Mouse (Mus musculus) midbrain, embryonic 11.5 days (tissue): ENCODE measurements around the gene Gas6. TPM values are rescaled to one million over a fixed set of nuclear protein-coding genes. Genes with fewer than 3 reads are reported as not detected.

Source experiments
- ATAC-seq: fragments of 200-750 bp; cut with Nextera tagmentation; 2 replicates; pipeline ENCODE4 v1.8.0; 2017; ENCODE audit warnings: moderate TSS enrichment, moderate library complexity; ENCODE audit not compliant: low FRiP score
- DNase-seq: peaks from one replicate; pipeline ENCODE4 v3.0.0; 2015; ENCODE audit warnings: low spot score; ENCODE audit errors: missing footprints
- H3K27ac ChIP-seq: fragments of 300-500 bp; sonication (generic); 2 replicates; pipeline ENCODE4 v1.5.1; 2014; ENCODE audit warnings: low read depth, low read length
- H3K27me3 ChIP-seq: fragments of 300-500 bp; sonication (generic); 2 replicates; pipeline ENCODE4 v1.6.1; 2014; ENCODE audit warnings: mild to moderate bottlenecking, low read length, moderate library complexity, mixed read lengths; ENCODE audit not compliant: control insufficient read depth, insufficient read depth
- H3K36me3 ChIP-seq: fragments of 300-500 bp; sonication (generic); 2 replicates; pipeline ENCODE4 v1.6.1; 2014; ENCODE audit warnings: mild to moderate bottlenecking, low read length, moderate library complexity, mixed read lengths; ENCODE audit not compliant: control insufficient read depth, insufficient read depth
- H3K4me1 ChIP-seq: fragments of 300-500 bp; sonication (generic); 2 replicates; pipeline ENCODE4 v1.6.1; 2014; ENCODE audit warnings: low read length; ENCODE audit not compliant: control insufficient read depth, insufficient read depth
- H3K4me2 ChIP-seq: fragments of 300-500 bp; sonication (generic); 2 replicates; pipeline ENCODE4 v1.6.1; 2014; ENCODE audit warnings: mild to moderate bottlenecking, moderate library complexity
- H3K4me3 ChIP-seq: fragments of 300-500 bp; sonication (generic); 2 replicates; pipeline ENCODE4 v1.5.1; 2014; ENCODE audit warnings: low read depth, low read length
- H3K9ac ChIP-seq: fragments of 300-500 bp; sonication (generic); 2 replicates; pipeline ENCODE4 v1.6.1; 2014; ENCODE audit warnings: low read length
- H3K9me3 ChIP-seq: fragments of 300-500 bp; sonication (generic); 2 replicates; pipeline ENCODE4 v1.6.1; 2016; ENCODE audit warnings: low read length; ENCODE audit not compliant: control insufficient read depth
- WGBS: fragments of 180-500 bp; shearing (Covaris S2); extraction: QIAGEN DNeasy Blood & Tissue Kit; methylation state at CpG from one replicate; pipeline ENCODE4 v1.1.7; 2014; 5-methylcytosine and 5-hydroxymethylcytosine counted together
- polyA plus RNA-seq: library from polyadenylated mRNA; unstranded; fragments of >200 nt; fragmentation: Nextera tagmentation; extraction: Ambion mirVana; gene quantifications from 2 replicates; pipeline ENCODE4 v1.2.1, GENCODE M21; 2014

Gene Gas6
- polyA plus RNA-seq, 1 experiment from 2014 or later = 8.8 TPM

GRCm38 (mm10) chr8:13459431-13459830, 34.9 kb downstream of the Gas6 start:
- DNase-seq = no peak
- ATAC-seq = no peak
- Histone ChIP-seq H3K4me3 (no peak overlapping the region), H3K4me2 (no peak overlapping the region), H3K27me3 (no peaks in the 10 kb centered on the region), H3K36me3 (no peaks in the 10 kb centered on the region), H3K4me1 (no peaks in the 10 kb centered on the region), H3K9ac (no peak overlapping the region), H3K27ac (no peak overlapping the region), H3K9me3 (no peaks in the 10 kb centered on the region)
- whole genome bisulfite sequencing = 92% methylated on average over 4 of the region's 4 CpGs

- ATAC-seq = no peak
- Histone ChIP-seq H3K4me1 (peaks cover 4% of the 10 kb centered on the region; the same call in 1 of the 2 replicates), H3K4me2 (no peak overlapping the region), H3K27me3 (no peaks in the 10 kb centered on the region), H3K27ac (no peak overlapping the region), H3K9ac (no peak overlapping the region), H3K4me3 (no peak overlapping the region), H3K36me3 (no peaks in the 10 kb centered on the region), H3K9me3 (no peaks in the 10 kb centered on the region)
- DNase-seq = no peak
- 41% methylated on average over 2 of the region's 2 CpGs for WGBS
Observed at GRCm38 (mm10) chr8:13455295-13455694, 39.0 kb downstream of the Gas6 start.

- ATAC-seq (peak; percentile 74), DNase-seq (no peak)
- Histone ChIP-seq H3K9me3 (no peaks in the 10 kb centered on the region), H3K9ac (no peak overlapping the region), H3K4me1 (peaks cover 4% of the 10 kb centered on the region; the same call in 1 of the 2 replicates), H3K4me3 (no peak overlapping the region), H3K27ac (peak overlapping the region; percentile 12; the same call in 1 of the 2 replicates), H3K27me3 (no peaks in the 10 kb centered on the region), H3K4me2 (no peak overlapping the region), H3K36me3 (no peaks in the 10 kb centered on the region)
- WGBS = 69% methylated on average over 8 of the region's 8 CpGs
Observed at GRCm38 (mm10) chr8:13454341-13455113, 39.8 kb downstream of the Gas6 start.

- no peak for DNase-seq
- Histone ChIP-seq H3K4me2 (no peak overlapping the region), H3K9me3 (no peaks in the 10 kb centered on the region), H3K4me1 (peaks cover 4% of the 10 kb centered on the region; the same call in 1 of the 2 replicates), H3K36me3 (no peaks in the 10 kb centered on the region), H3K27ac (no peak overlapping the region), H3K27me3 (no peaks in the 10 kb centered on the region), H3K4me3 (no peak overlapping the region), H3K9ac (no peak overlapping the region)
- no peak for ATAC-seq
- WGBS = 76% methylated on average over 6 of the region's 6 CpGs
Observed at GRCm38 (mm10) chr8:13451747-13452277, 42.5 kb downstream of the Gas6 start.

GRCm38 (mm10) chr8:13448145-13448544, 46.1 kb downstream of the Gas6 start:
- H3K4me1 ChIP-seq = no peaks in the 10 kb centered on the region
- no peaks in the 10 kb centered on the region for H3K36me3 ChIP-seq
- no peak for ATAC-seq
- H3K4me3 ChIP-seq = no peak overlapping the region
- H3K9ac ChIP-seq = no peak overlapping the region
- no peak overlapping the region for H3K27ac ChIP-seq
- no peak for DNase-seq
- no peaks in the 10 kb centered on the region for H3K9me3 ChIP-seq
- no peak overlapping the region for H3K4me2 ChIP-seq
- no peaks in the 10 kb centered on the region for H3K27me3 ChIP-seq
- 63% methylated on average over 4 of the region's 4 CpGs for WGBS

GRCm38 (mm10) chr8:13446456-13446855, 47.8 kb downstream of the Gas6 start:
- Histone ChIP-seq H3K4me2 (no peak overlapping the region), H3K9ac (no peak overlapping the region), H3K27me3 (no peaks in the 10 kb centered on the region), H3K4me1 (no peaks in the 10 kb centered on the region), H3K4me3 (no peak overlapping the region), H3K36me3 (no peaks in the 10 kb centered on the region), H3K9me3 (no peaks in the 10 kb centered on the region), H3K27ac (no peak overlapping the region)
- ATAC-seq (no peak), DNase-seq (no peak)
- WGBS = 90% methylated on average over 6 of the region's 6 CpGs

- H3K9me3 ChIP-seq = no peaks in the 10 kb centered on the region
- 94% methylated on average over 2 of the region's 2 CpGs for WGBS
Observed at GRCm38 (mm10) chr8:13442152-13442551, 52.1 kb downstream of the Gas6 start.

GRCm38 (mm10) chr8:13437531-13437930, 56.8 kb downstream of the Gas6 start:
- ATAC-seq = no peak
- no peaks in the 10 kb centered on the region for H3K36me3 ChIP-seq
- WGBS = 79% methylated on average over 2 of the region's 2 CpGs

More at GRCm38 (mm10) chr8:13442152-13442551, 52.1 kb downstream of the Gas6 start:
- no peak overlapping the region for H3K9ac ChIP-seq
- no peak overlapping the region for H3K4me3 ChIP-seq
- DNase-seq (no peak), ATAC-seq (no peak)
- H3K4me2 ChIP-seq = no peak overlapping the region
- H3K27me3 ChIP-seq = no peaks in the 10 kb centered on the region
- no peaks in the 10 kb centered on the region for H3K4me1 ChIP-seq
- H3K36me3 ChIP-seq = no peaks in the 10 kb centered on the region
- no peak overlapping the region for H3K27ac ChIP-seq

GRCm38 (mm10) chr8:13436052-13436451, 58.2 kb downstream of the Gas6 start:
- peaks cover 3% of the 10 kb centered on the region for H3K4me1 ChIP-seq
- H3K36me3 ChIP-seq = no peaks in the 10 kb centered on the region
- no peaks in the 10 kb centered on the region for H3K9me3 ChIP-seq
- no peak overlapping the region for H3K4me2 ChIP-seq
- WGBS = 5% methylated on average over 8 of the region's 8 CpGs
- H3K9ac ChIP-seq = no peak overlapping the region
- H3K27me3 ChIP-seq = peaks cover 3% of the 10 kb centered on the region; the same call in 1 of the 2 replicates
- no peak overlapping the region for H3K4me3 ChIP-seq
- no peak overlapping the region for H3K27ac ChIP-seq
- ATAC-seq = no peak
- no peak for DNase-seq

More at GRCm38 (mm10) chr8:13437531-13437930, 56.8 kb downstream of the Gas6 start:
- Histone ChIP-seq H3K9ac (no peak overlapping the region), H3K4me2 (no peak overlapping the region), H3K4me3 (no peak overlapping the region), H3K9me3 (no peaks in the 10 kb centered on the region), H3K4me1 (peaks cover 3% of the 10 kb centered on the region), H3K27me3 (peaks cover 3% of the 10 kb centered on the region; the same call in 1 of the 2 replicates), H3K27ac (no peak overlapping the region)
- DNase-seq = no peak
